Mouse (Mus musculus) hindbrain, embryonic 11.5 days (tissue): ENCODE measurements around the gene Gm49337. TPM values are rescaled to one million over a fixed set of nuclear protein-coding genes. Genes with fewer than 3 reads are reported as not detected.

Source experiments
- ATAC-seq: fragments of 200-750 bp; cut with Nextera tagmentation; 2 replicates; pipeline ENCODE4 v1.8.0; 2017; ENCODE audit warnings: mild to moderate bottlenecking, moderate TSS enrichment, moderate library complexity; ENCODE audit not compliant: low FRiP score
- DNase-seq: peaks from one replicate; pipeline ENCODE4 v3.0.0-alpha.2; 2015; ENCODE audit warnings: low spot score
- H3K27ac ChIP-seq: fragments of 300-500 bp; sonication (generic); 2 replicates; pipeline ENCODE4 v1.5.1; 2014; ENCODE audit warnings: mild to moderate bottlenecking, low read depth, low read length
- H3K27me3 ChIP-seq: fragments of 300-500 bp; sonication (generic); 2 replicates; pipeline ENCODE4 v1.6.1; 2014; ENCODE audit warnings: mild to moderate bottlenecking, low read length, moderate library complexity, mixed read lengths; ENCODE audit not compliant: control insufficient read depth, insufficient read depth
- H3K36me3 ChIP-seq: fragments of 300-500 bp; sonication (generic); 2 replicates; pipeline ENCODE4 v1.6.1; 2014; ENCODE audit warnings: mild to moderate bottlenecking, low read length, moderate library complexity, mixed read lengths; ENCODE audit not compliant: control insufficient read depth, insufficient read depth
- H3K4me1 ChIP-seq: fragments of 300-500 bp; sonication (generic); replicated peaks from 2 replicates; pipeline ENCODE4 v1.6.1; 2014; ENCODE audit warnings: low read length, mixed read lengths; ENCODE audit not compliant: control insufficient read depth, insufficient read depth
- H3K4me2 ChIP-seq: fragments of 300-500 bp; sonication (generic); replicated peaks from 2 replicates; pipeline ENCODE4 v1.6.1; 2014; ENCODE audit warnings: mild to moderate bottlenecking, low read depth, low read length
- H3K4me3 ChIP-seq: fragments of 300-500 bp; sonication (generic); 2 replicates; pipeline ENCODE4 v1.5.1; 2014; ENCODE audit warnings: low read depth, low read length
- H3K9ac ChIP-seq: fragments of 300-500 bp; sonication (generic); 2 replicates; pipeline ENCODE4 v1.6.1; 2014; ENCODE audit warnings: low read depth, low read length
- H3K9me3 ChIP-seq: fragments of 300-500 bp; sonication (generic); 2 replicates; pipeline ENCODE4 v1.6.1; 2016; ENCODE audit warnings: low read length; ENCODE audit not compliant: control insufficient read depth
- WGBS: fragments of 180-500 bp; shearing (Covaris S2); extraction: QIAGEN DNeasy Blood & Tissue Kit; methylation state at CpG from one replicate; pipeline ENCODE4 v1.1.7; 2014; 5-methylcytosine and 5-hydroxymethylcytosine counted together
- polyA plus RNA-seq: library from polyadenylated mRNA; unstranded; fragments of >200 nt; fragmentation: Nextera tagmentation; extraction: Ambion mirVana; gene quantifications from 2 replicates; pipeline ENCODE4 v1.2.1, GENCODE M21; 2014

Gene Gm49337
- polyA plus RNA-seq, 1 experiment from 2014 or later: not detected

DNA sequence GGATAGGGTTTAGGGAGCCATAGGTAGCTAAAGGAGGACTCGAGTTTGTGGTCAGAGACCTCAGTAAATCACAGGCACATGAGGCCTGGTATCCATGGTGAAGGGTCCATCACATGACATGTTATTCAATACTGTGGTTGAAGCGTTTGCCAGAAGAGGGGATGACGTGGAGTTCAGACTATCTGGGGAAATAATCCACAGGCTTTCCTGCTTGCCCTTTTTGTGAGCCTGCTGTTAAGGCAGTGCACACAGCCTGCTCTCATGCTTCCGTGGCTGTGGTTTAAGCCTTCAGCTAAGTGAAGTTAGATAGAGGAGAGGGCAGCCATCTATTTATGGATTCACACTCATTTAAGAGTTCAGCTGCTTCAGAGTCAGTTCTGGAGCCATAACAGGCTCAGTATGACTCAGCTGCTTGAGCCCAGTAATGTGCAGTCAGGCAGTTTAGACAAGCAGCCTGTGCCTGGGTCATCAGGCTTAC lies 127.7 kb downstream of the Gm49337 start:
- Histone ChIP-seq H3K36me3 (peaks cover 10% of the 10 kb centered on the region; the same call in 1 of the 2 replicates), H3K4me1 (no peaks in the 10 kb centered on the region), H3K4me2 (no peak overlapping the region), H3K9ac (no peak overlapping the region), H3K27me3 (no peaks in the 10 kb centered on the region), H3K27ac (no peak overlapping the region), H3K9me3 (no peaks in the 10 kb centered on the region), H3K4me3 (no peak overlapping the region)
- no peak for DNase-seq
- no peak for ATAC-seq
- WGBS: 80% methylated on average over 4 of the region's 4 CpGs

DNA sequence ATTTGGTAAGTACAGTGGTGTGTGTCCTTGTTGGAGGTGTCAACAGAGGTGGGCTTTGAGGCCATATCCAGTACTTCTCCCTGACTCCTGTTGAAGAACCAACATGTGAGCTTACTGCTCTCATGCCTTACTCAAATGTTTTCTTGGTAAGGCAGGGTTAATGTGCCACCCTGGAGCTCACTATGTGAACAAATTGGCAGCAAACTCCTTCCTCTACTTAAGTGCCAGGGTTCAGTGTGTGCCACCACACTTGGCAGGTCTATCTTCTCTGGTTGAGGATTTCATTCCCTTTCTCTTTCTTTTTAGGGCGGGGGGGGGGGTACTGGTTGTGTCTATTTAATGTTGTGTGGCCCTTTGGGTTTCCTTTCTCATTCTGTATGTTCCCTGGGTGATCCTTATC lies 131.4 kb downstream of the Gm49337 start:
- no peaks in the 10 kb centered on the region for H3K27me3 ChIP-seq
- H3K4me1 ChIP-seq: no peaks in the 10 kb centered on the region
- DNase-seq: no peak
- H3K4me3 ChIP-seq: no peak overlapping the region
- 13% methylated on average over 1 of the region's 1 CpGs for WGBS
- H3K9ac ChIP-seq: no peak overlapping the region
- no peak overlapping the region for H3K27ac ChIP-seq
- no peak overlapping the region for H3K4me2 ChIP-seq
- peaks cover 15% of the 10 kb centered on the region; the same call in 1 of the 2 replicates for H3K36me3 ChIP-seq
- ATAC-seq: no peak
- H3K9me3 ChIP-seq: no peaks in the 10 kb centered on the region

DNA sequence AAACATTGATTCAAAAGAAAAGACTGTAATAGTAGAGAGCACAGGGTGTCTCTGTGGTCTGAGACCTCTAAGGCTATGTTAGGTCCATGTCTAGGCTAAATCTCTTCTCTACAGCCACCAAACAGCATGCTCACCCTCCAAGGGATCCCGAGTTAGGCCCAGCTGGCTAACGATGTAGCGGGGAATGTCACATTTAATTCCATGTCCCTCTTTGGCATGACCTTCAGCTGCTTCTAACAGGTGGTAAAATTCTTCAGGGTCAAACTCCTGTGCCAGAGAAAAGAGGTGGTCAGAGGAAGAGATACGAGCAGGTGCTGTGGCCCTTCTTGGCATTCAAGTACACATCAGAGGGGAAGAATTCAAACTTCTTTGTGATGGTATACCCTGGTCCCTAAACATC lies 144.4 kb downstream of the Gm49337 start:
- Histone ChIP-seq H3K4me3 (no peak overlapping the region), H3K27ac (no peak overlapping the region), H3K9ac (no peak overlapping the region), H3K27me3 (no peaks in the 10 kb centered on the region), H3K4me2 (no peak overlapping the region), H3K4me1 (no peaks in the 10 kb centered on the region), H3K9me3 (no peaks in the 10 kb centered on the region), H3K36me3 (no peaks in the 10 kb centered on the region)
- WGBS: 96% methylated on average over 4 of the region's 4 CpGs
- DNase-seq (no peak), ATAC-seq (no peak)

DNA sequence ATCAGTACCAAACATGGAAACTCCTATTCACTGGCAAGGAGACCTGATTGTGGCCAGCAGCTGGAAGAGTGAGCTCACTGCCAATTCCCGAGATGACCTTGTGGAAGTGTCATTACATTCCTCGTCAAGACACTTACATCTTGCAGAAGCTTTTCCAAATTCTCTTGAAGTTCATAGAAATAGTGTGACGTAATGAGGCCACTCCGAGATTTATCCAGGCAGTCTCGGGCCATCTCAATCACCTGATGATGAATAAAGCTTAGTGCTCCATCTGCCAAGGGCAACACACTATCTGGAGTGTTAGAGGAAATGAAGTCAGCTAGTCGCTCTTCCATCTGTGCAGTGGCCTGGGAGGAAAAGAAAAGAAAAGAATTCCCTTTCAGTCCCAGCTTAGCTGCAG lies 148.9 kb downstream of the Gm49337 start:
- ATAC-seq (no peak), DNase-seq (no peak)
- WGBS: 91% methylated on average over 6 of the region's 6 CpGs
- Histone ChIP-seq H3K9ac (no peak overlapping the region), H3K36me3 (no peaks in the 10 kb centered on the region), H3K4me3 (no peak overlapping the region), H3K4me1 (no peaks in the 10 kb centered on the region), H3K9me3 (no peaks in the 10 kb centered on the region), H3K27me3 (no peaks in the 10 kb centered on the region), H3K27ac (no peak overlapping the region), H3K4me2 (no peak overlapping the region)

DNA sequence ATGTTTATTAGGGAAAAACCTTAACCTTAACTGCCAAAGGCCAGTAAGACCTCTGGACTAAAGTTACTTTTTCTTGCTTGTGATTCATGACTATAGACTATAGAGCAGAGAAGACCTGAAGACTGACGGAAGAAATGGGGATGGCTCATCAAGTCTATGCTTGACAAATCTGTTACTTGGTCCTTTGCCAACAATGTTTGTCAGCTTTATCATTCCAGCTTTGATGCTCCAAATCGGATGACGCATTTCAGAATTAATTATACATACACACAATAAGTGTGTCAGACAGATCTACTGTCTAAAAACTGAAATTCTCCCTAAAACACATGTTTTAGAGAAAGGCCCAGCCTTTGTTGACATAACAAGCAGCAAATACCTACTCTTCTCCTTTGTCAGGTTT lies 156.1 kb downstream of the Gm49337 start:
- no peak for DNase-seq

DNA sequence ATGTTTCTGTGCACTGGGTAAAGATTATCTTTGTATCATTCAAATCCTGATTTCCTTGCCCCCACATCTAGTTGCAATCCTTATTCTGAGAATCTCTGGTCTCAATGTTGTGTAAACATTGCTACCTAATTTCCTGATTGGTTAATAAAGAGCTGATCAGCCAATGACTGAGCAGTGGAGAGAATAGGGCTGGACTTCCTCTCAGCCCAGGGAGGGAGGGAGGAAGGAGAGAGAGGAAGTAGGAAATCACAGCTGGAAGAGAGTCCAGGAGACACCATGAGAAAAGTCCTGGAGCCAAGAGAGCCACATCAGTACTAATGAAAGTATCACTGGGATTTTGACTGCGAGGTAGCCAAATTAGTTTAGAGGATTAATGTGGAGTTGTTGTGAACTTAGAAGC lies 163.1 kb downstream of the Gm49337 start:
- Histone ChIP-seq H3K4me3 (no peak overlapping the region), H3K4me1 (no peaks in the 10 kb centered on the region), H3K27me3 (no peaks in the 10 kb centered on the region), H3K9me3 (no peaks in the 10 kb centered on the region), H3K9ac (no peak overlapping the region), H3K36me3 (no peaks in the 10 kb centered on the region), H3K27ac (no peak overlapping the region), H3K4me2 (no peak overlapping the region)
- DNase-seq (no peak), ATAC-seq (no peak)
- 89% methylated on average over 1 of the region's 1 CpGs for WGBS

More for the DNA sequence above, 156.1 kb downstream of the Gm49337 start:
- Histone ChIP-seq H3K9me3 (no peaks in the 10 kb centered on the region), H3K27me3 (no peaks in the 10 kb centered on the region), H3K9ac (no peak overlapping the region), H3K27ac (no peak overlapping the region), H3K4me3 (no peak overlapping the region), H3K4me2 (no peak overlapping the region), H3K4me1 (no peaks in the 10 kb centered on the region), H3K36me3 (no peaks in the 10 kb centered on the region)
- 98% methylated on average over 3 of the region's 3 CpGs for WGBS
- ATAC-seq: no peak

DNA sequence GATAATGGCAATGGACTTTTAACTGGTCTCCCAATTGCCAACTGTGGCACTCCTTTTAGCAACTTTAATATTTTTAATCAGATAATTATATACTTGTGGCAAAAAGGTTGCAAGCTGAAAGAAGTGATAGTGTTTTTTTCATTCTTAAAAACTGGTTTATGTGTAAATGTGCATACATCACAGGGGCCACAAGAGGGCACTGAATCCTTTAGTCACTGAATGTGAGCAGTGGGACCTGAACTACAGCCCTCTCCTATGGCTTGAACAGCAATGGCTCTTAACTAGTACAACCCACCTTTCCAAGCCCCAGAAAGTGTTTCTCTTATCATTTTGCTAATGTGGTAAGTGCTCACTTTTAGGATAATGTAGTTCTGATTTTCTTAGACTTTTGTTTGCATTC lies 168.9 kb downstream of the Gm49337 start:
- DNase-seq: peak; percentile 65
- no peak for ATAC-seq
- H3K27ac ChIP-seq: no peak overlapping the region

More for the DNA sequence above, 168.9 kb downstream of the Gm49337 start:
- Histone ChIP-seq H3K4me2 (no peak overlapping the region), H3K36me3 (no peaks in the 10 kb centered on the region), H3K4me3 (no peak overlapping the region), H3K27me3 (no peaks in the 10 kb centered on the region), H3K9ac (no peak overlapping the region), H3K9me3 (no peaks in the 10 kb centered on the region), H3K4me1 (no peaks in the 10 kb centered on the region)

Other genes starting within 250 kb of the Gm49337 start
- 2.4 and 2.5 TPM in 2 replicates for gene Dmbx1, start 233.5 kb upstream of the Gm49337 start, polyA plus RNA-seq
- gene Faah, start 155.5 kb upstream of the Gm49337 start, polyA plus RNA-seq: 3.9 and 4.1 TPM in 2 replicates
- 19.3 and 20.7 TPM in 2 replicates for gene Nsun4, start 119.5 kb upstream of the Gm49337 start, polyA plus RNA-seq
- gene Uqcrh, start 98.3 kb upstream of the Gm49337 start, polyA plus RNA-seq: 413 and 425 TPM in 2 replicates
- gene Lrrc41, start 98.1 kb upstream of the Gm49337 start, polyA plus RNA-seq: 65.5 and 72.3 TPM in 2 replicates
- gene Rad54l, start 49.7 kb upstream of the Gm49337 start, polyA plus RNA-seq: 42.1 and 46.9 TPM in 2 replicates
- gene Pomgnt1, start 49.5 kb upstream of the Gm49337 start, polyA plus RNA-seq: 49.0 and 52.3 TPM in 2 replicates
- gene Lurap1, start 22.0 kb upstream of the Gm49337 start, polyA plus RNA-seq: 1.1 and 1.3 TPM in 2 replicates
- 0.17 TPM in 1 of 2 replicates, not detected in the other for gene Tspan1, start 5.8 kb upstream of the Gm49337 start, polyA plus RNA-seq
- not detected in 2 replicates for gene 1700042G07Rik, start within 50 bp of the Gm49337 start, polyA plus RNA-seq
- 75.9 and 103 TPM in 2 replicates for gene Pik3r3, start 48.2 kb downstream of the Gm49337 start, polyA plus RNA-seq